Mouse (Mus musculus): ENCODE measurements around the gene Ino80b. TPM values are rescaled to one million over a fixed set of nuclear protein-coding genes. Genes with fewer than 3 reads are reported as not detected.

The Ino80b gene
- polyA plus RNA-seq, 1 experiment from 2014 or later, result 22.9 TPM

- Histone ChIP-seq H3K27ac (no peak overlapping the region), H3K4me3 (ENCODE audit: inconsistent target) (no peak overlapping the region), H3K36me3 (ENCODE audit: inconsistent target) (no peaks in the 10 kb centered on the region), H3K79me2 (ENCODE audit: inconsistent target) (no peaks in the 10 kb centered on the region)
- 79% methylated on average over 5 of the region's 5 CpGs for WGBS (ENCODE audit: missing documents)
Measured at GRCm38 (mm10) chr6:83153485-83153884, 28.3 kb upstream of the Ino80b start.

- 90% methylated on average over 12 of the region's 12 CpGs for WGBS (ENCODE audit: missing documents)
Measured at GRCm38 (mm10) chr6:83153038-83153437, 27.8 kb upstream of the Ino80b start.

GRCm38 (mm10) chr6:83151721-83152120, 26.5 kb upstream of the Ino80b start:
- Histone ChIP-seq H3K79me2 (ENCODE audit: inconsistent target) (no peaks in the 10 kb centered on the region), H3K36me3 (ENCODE audit: inconsistent target) (no peaks in the 10 kb centered on the region), H3K27ac (no peak overlapping the region), H3K4me3 (ENCODE audit: inconsistent target) (no peak overlapping the region)
- WGBS (ENCODE audit: missing documents), result 89% methylated on average over 7 of the region's 8 CpGs

More at GRCm38 (mm10) chr6:83153038-83153437, 27.8 kb upstream of the Ino80b start:
- Histone ChIP-seq H3K36me3 (ENCODE audit: inconsistent target) (no peaks in the 10 kb centered on the region), H3K4me3 (ENCODE audit: inconsistent target) (no peak overlapping the region), H3K79me2 (ENCODE audit: inconsistent target) (no peaks in the 10 kb centered on the region), H3K27ac (no peak overlapping the region)

- Histone ChIP-seq H3K4me3 (ENCODE audit: inconsistent target) (no peak overlapping the region), H3K79me2 (ENCODE audit: inconsistent target) (no peaks in the 10 kb centered on the region), H3K27ac (no peak overlapping the region), H3K36me3 (ENCODE audit: inconsistent target) (no peaks in the 10 kb centered on the region)
- WGBS (ENCODE audit: missing documents), result 90% methylated on average over 7 of the region's 7 CpGs
Measured at GRCm38 (mm10) chr6:83147280-83147679, 22.0 kb upstream of the Ino80b start.

DNA sequence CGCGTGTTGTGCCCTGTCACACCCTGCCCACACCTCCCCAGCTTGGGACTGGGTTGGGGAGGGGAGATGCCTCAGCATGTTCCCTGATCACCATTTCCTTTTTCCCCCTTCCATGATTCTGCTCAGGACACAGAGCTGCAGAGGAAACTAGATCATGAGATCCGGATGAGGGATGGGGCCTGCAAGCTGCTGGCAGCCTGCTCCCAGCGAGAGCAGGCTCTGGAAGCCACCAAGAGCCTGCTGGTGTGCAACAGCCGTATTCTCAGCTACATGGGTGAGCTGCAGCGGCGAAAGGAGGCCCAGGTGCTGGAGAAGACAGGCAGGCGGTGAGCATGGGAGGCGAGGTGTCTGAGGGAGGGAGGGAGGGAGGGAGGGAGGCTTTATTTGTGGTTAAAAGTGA, 20.6 kb upstream of the Ino80b start:
- H3K4me3 ChIP-seq (ENCODE audit: inconsistent target), result no peak overlapping the region
- no peaks in the 10 kb centered on the region for H3K36me3 ChIP-seq (ENCODE audit: inconsistent target)
- no peaks in the 10 kb centered on the region for H3K79me2 ChIP-seq (ENCODE audit: inconsistent target)
- H3K27ac ChIP-seq, result no peak overlapping the region
- 92% methylated on average over 9 of the region's 9 CpGs for WGBS (ENCODE audit: missing documents)

DNA sequence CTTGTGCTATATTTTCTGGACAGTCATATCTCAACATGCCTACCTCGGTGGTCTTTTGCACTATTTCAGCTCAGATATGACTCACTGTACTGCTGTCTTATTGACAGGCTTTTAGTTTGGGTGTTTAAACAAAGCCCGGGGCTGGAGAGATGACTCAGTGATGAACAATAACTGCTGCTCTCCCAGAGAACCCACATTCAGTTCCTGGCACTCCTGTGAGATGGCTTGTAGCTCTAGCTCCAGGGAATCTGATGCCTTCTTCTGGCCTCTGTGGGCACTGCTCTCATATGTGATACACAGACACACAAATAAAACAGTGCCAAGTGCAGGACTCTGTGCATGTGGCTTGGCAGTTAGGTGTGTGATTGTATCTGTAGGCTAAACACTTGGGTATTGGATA, 20.0 kb upstream of the Ino80b start:
- WGBS (ENCODE audit: missing documents), result 67% methylated on average over 2 of the region's 2 CpGs
- Histone ChIP-seq H3K27ac (no peak overlapping the region), H3K4me3 (ENCODE audit: inconsistent target) (no peak overlapping the region), H3K79me2 (ENCODE audit: inconsistent target) (no peaks in the 10 kb centered on the region), H3K36me3 (ENCODE audit: inconsistent target) (no peaks in the 10 kb centered on the region)

DNA sequence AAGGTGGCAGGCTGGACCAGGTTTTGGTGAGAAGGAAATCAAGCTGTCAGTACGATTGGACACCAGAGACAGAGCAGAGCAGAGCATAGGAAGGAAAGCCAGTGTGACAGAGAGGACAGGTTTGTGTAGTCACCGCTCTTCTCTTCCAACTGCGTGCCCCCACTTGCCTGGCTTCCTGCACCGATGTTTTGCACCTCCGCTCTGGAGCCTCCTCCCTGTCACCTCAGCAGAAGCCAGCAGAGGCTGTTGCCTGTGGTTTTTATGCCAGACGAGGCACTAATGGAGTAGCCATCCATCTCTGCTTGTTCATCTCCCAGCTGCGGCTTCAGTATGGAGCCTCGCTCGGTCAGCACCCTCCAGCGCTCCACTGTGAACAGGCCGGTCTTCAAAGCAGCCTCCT, 17.7 kb upstream of the Ino80b start:
- H3K36me3 ChIP-seq (ENCODE audit: inconsistent target), result no peaks in the 10 kb centered on the region
- 85% methylated on average over 11 of the region's 11 CpGs for WGBS (ENCODE audit: missing documents)
- no peaks in the 10 kb centered on the region for H3K79me2 ChIP-seq (ENCODE audit: inconsistent target)
- no peak overlapping the region for H3K27ac ChIP-seq
- H3K4me3 ChIP-seq (ENCODE audit: inconsistent target), result no peak overlapping the region

DNA sequence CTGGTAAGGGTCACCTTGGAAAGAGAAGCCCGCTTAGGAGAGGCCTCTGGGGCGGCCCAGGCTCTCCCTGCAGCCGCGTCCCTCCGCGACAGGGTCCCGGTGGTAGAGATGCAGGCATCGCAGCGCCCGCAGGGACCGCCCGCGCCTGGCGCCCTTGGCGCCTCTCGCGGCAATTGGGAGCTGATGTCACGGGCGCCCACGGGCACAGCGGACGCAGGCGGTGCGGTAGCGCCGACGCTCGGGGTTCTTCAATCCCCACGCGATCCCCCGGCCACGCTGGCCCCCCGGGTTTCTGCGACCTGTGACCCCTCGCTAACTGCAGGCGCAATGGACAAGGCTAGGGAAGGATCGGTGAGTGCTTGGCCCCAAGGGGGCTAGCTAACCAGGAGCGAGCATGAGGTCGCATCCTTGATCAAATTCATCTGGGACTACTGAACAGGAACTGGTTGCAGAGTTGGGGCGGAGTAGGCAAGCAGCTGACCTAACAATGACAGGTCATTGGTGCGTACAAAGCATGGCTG, 17.0 kb upstream of the Ino80b start:
- WGBS (ENCODE audit: missing documents), result 30% methylated on average over 40 of the region's 41 CpGs
- no peak overlapping the region for H3K27ac ChIP-seq
- no peak overlapping the region for H3K4me3 ChIP-seq (ENCODE audit: inconsistent target)
- no peaks in the 10 kb centered on the region for H3K79me2 ChIP-seq (ENCODE audit: inconsistent target)
- H3K36me3 ChIP-seq (ENCODE audit: inconsistent target), result no peaks in the 10 kb centered on the region

DNA sequence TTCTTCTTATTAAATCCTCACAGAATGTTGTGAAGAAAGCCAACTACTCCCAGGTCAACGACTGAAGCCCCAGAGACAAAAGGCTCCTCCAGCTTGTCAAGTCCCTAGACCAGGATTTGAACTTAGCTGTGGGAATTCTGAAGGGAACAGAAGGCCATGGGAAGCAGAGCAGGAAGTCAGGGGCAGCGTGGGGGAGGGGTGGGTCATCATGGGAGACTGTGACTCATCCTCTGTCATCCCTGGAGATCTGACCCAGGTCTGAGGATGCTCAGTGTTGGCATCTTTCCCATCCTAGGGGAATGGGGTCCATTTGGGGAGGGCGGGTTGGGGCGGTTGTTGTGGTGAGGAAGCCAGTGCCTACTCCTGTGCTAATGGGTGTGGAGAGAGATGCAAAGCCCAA, 16.4 kb upstream of the Ino80b start:
- Histone ChIP-seq H3K36me3 (ENCODE audit: inconsistent target) (no peaks in the 10 kb centered on the region), H3K4me3 (ENCODE audit: inconsistent target) (no peak overlapping the region), H3K79me2 (ENCODE audit: inconsistent target) (no peaks in the 10 kb centered on the region), H3K27ac (no peak overlapping the region)
- 90% methylated on average over 4 of the region's 4 CpGs for WGBS (ENCODE audit: missing documents)

DNA sequence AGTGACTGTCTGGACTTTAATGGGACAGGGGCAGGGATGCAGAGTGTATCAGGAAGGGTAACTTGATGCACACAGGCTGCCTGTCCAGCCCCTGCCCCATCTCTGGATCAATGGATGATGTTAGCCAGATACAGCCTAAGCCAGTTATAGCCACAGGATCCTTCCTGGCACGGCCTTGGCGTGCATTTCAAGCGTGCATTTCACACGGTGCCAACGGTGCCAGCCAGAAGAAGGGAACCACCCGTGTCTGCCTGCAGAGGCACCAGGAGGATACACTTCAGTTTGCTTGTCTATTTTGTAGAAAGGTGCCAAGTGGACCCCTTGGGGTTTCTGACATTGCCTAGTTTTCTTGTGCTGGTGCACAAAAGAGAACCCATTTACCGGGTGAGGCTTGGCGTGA, 14.8 kb upstream of the Ino80b start:
- Histone ChIP-seq H3K79me2 (ENCODE audit: inconsistent target) (no peaks in the 10 kb centered on the region), H3K27ac (no peak overlapping the region), H3K4me3 (ENCODE audit: inconsistent target) (no peak overlapping the region), H3K36me3 (ENCODE audit: inconsistent target) (no peaks in the 10 kb centered on the region)
- 98% methylated on average over 8 of the region's 8 CpGs for WGBS (ENCODE audit: missing documents)

- H3K4me3 ChIP-seq (ENCODE audit: inconsistent target), result no peak overlapping the region
- 18% methylated on average over 9 of the region's 11 CpGs for WGBS (ENCODE audit: missing documents)
- H3K36me3 ChIP-seq (ENCODE audit: inconsistent target), result no peaks in the 10 kb centered on the region
- H3K79me2 ChIP-seq (ENCODE audit: inconsistent target), result no peaks in the 10 kb centered on the region
- H3K27ac ChIP-seq, result no peak overlapping the region
Measured at GRCm38 (mm10) chr6:83138056-83138455, 12.8 kb upstream of the Ino80b start.

- peak overlapping the region; percentile 33; the same call in 1 of the 2 replicates for H3K27ac ChIP-seq
- 10% methylated on average over 12 of the region's 12 CpGs for WGBS (ENCODE audit: missing documents)
- H3K79me2 ChIP-seq (ENCODE audit: inconsistent target), result no peaks in the 10 kb centered on the region
- H3K36me3 ChIP-seq (ENCODE audit: inconsistent target), result no peaks in the 10 kb centered on the region
- H3K4me3 ChIP-seq (ENCODE audit: inconsistent target), result peak overlapping the region; percentile 28
Measured at GRCm38 (mm10) chr6:83137576-83137950, 12.3 kb upstream of the Ino80b start.

DNA sequence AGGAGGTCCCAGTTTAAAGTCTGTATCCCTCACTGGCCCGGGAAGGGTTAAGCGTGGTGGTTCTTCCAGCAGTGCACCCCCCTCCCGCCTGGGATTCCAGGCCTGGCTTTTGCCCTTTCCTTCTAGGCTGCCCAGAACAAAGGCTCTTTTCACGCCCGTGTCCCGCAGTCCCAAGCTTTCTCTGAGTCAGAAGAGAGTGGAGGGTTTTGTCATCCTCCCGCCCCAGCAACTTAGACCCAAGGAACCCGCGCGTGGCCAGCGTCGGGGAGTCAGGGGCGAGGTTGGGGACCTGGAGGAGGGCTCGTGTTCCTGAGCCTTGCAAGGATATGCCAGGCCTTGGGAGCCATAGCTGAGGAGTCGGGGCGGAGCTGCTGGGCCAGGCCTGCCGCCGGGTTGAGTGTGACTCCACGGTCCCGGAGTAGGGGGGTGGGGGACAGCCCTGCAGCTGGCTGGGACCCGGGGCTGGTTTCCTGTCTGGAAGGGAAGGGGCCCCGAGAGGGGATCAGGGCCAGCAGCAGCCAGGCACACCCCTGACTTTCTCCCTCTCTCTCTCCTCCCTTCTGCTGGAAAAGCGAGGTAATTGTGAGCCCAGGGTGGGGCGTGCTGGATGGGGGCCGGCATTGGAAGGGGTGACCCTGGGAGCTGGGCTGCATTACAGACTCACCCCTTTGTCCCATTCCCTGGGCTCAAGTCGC, 11.8 kb upstream of the Ino80b start:
- H3K36me3 ChIP-seq (ENCODE audit: inconsistent target), result no peaks in the 10 kb centered on the region
- H3K4me3 ChIP-seq (ENCODE audit: inconsistent target), result peak overlapping the region; percentile 28
- H3K27ac ChIP-seq, result peak overlapping the region; percentile 33; the same call in 1 of the 2 replicates
- 24% methylated on average over 26 of the region's 26 CpGs for WGBS (ENCODE audit: missing documents)
- no peaks in the 10 kb centered on the region for H3K79me2 ChIP-seq (ENCODE audit: inconsistent target)

DNA sequence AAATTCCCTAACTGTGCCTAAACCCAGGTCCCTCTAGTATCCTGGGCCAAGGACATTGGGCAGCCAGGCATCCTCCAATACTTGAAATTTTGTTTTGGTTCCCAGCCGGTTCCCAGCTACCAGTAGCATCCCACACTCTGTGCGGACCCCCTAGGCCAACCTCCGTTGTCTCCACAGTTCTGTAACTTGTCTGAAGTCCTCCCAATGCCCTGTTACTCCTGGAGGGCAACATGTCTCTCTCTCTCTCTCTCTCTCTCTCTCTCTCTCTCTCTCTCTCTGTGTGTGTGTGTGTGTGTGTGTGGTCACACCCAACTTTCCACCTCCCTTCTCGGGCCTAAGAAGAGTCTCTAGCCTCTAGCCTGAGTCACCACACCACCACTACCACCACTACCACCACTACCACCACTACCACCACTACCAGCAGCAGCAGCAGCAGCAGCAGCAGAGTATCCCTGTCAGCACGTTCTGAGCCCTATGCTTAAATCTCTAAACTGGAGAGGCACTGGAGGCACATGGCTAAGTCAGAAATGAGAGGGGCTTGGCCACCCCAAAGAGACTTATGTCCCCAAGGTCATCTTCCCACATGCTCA, 11.2 kb upstream of the Ino80b start:
- Histone ChIP-seq H3K4me3 (ENCODE audit: inconsistent target) (peak overlapping the region; percentile 28), H3K36me3 (ENCODE audit: inconsistent target) (no peaks in the 10 kb centered on the region), H3K27ac (no peak overlapping the region), H3K79me2 (ENCODE audit: inconsistent target) (no peaks in the 10 kb centered on the region)
- WGBS (ENCODE audit: missing documents), result 81% methylated on average over 4 of the region's 5 CpGs

DNA sequence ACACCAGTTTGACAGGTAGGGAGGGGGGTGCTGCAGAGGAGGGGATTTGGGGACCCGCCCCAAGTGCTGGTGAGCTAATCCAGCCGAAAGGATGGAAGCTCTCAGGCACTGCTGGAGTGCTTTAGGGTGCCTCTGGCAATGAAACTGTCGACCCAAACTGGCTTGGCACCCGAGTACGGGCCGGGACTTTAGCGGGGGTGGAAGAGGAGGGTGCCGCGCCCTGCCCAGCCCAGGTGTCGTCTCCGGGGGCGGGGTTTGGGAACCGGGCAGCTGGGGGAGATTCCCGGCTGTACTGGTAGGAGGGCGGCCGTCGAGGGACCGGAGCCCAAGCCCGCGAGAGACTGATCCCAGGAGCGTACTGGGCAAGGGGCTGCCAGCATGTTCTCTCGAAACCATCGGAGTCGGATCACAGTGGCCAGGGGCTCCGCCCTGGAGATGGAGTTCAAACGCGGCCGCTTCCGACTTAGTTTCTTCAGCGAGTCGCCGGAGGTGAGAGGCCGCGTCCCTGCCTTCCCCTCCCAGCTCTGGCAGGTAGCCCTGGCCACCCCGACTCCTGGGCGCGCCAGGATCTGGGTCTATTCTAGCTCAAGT, 10.4 kb upstream of the Ino80b start:
- Histone ChIP-seq H3K4me3 (ENCODE audit: inconsistent target) (no peak overlapping the region), H3K36me3 (ENCODE audit: inconsistent target) (no peaks in the 10 kb centered on the region), H3K79me2 (ENCODE audit: inconsistent target) (no peaks in the 10 kb centered on the region), H3K27ac (no peak overlapping the region)
- 49% methylated on average over 33 of the region's 37 CpGs for WGBS (ENCODE audit: missing documents)
